Mouse (Mus musculus): ENCODE data around the gene Gm21974. TPM values are rescaled to one million over a fixed set of nuclear protein-coding genes. Genes with fewer than 3 reads are reported as not detected.

Gm21974 gene
- polyA plus RNA-seq, 1 experiment from 2014 or later = not detected

- peaks cover 45% of the 10 kb centered on the region for H3K36me3 ChIP-seq
These were observed 32.5 kb upstream of the Gm21974 start for GRCm38 (mm10) chr7:127927726-127928125.

GRCm38 (mm10) chr7:127926846-127927245 lies 31.6 kb upstream of the Gm21974 start:
- H3K4me3 ChIP-seq = no peak overlapping the region
- peaks cover 24% of the 10 kb centered on the region for H3K4me1 ChIP-seq
- no peaks in the 10 kb centered on the region for H3K9me3 ChIP-seq (replicated peaks)
- H3K36me3 ChIP-seq = peaks cover 54% of the 10 kb centered on the region
- DNase-seq (ENCODE audit: low spot score) = no peak
- H3K27me3 ChIP-seq (ENCODE audit: low read depth, poor library complexity, severe bottlenecking) = peaks cover 35% of the 10 kb centered on the region
- WGBS = 87% methylated on average over 11 of the region's 11 CpGs
- H3K27ac ChIP-seq = no peak overlapping the region

More at GRCm38 (mm10) chr7:127927726-127928125, 32.5 kb upstream of the Gm21974 start:
- Histone ChIP-seq H3K27me3 (ENCODE audit: low read depth, poor library complexity, severe bottlenecking) (peaks cover 35% of the 10 kb centered on the region), H3K4me3 (no peak overlapping the region), H3K4me1 (peaks cover 31% of the 10 kb centered on the region), H3K27ac (no peak overlapping the region), H3K9me3 (replicated peaks) (no peaks in the 10 kb centered on the region)
- WGBS = 90% methylated on average over 11 of the region's 11 CpGs
- DNase-seq (ENCODE audit: low spot score) = no peak

GRCm38 (mm10) chr7:127926066-127926465 lies 30.8 kb upstream of the Gm21974 start:
- H3K4me1 ChIP-seq = peaks cover 16% of the 10 kb centered on the region
- 92% methylated on average over 8 of the region's 8 CpGs for WGBS
- no peaks in the 10 kb centered on the region for H3K9me3 ChIP-seq (replicated peaks)
- H3K36me3 ChIP-seq = peaks cover 61% of the 10 kb centered on the region
- no peak for DNase-seq (ENCODE audit: low spot score)
- no peak overlapping the region for H3K4me3 ChIP-seq
- no peak overlapping the region for H3K27ac ChIP-seq
- peaks cover 35% of the 10 kb centered on the region for H3K27me3 ChIP-seq (ENCODE audit: low read depth, poor library complexity, severe bottlenecking)

GRCm38 (mm10) chr7:127925252-127925651 lies 30.0 kb upstream of the Gm21974 start:
- H3K36me3 ChIP-seq = peaks cover 69% of the 10 kb centered on the region
- H3K27me3 ChIP-seq (ENCODE audit: low read depth, poor library complexity, severe bottlenecking) = peaks cover 30% of the 10 kb centered on the region
- H3K27ac ChIP-seq = no peak overlapping the region
- peaks cover 16% of the 10 kb centered on the region for H3K4me1 ChIP-seq
- H3K9me3 ChIP-seq (replicated peaks) = no peaks in the 10 kb centered on the region
- no peak overlapping the region for H3K4me3 ChIP-seq
- 69% methylated on average over 5 of the region's 5 CpGs for WGBS
- DNase-seq (ENCODE audit: low spot score) = no peak

- H3K4me3 ChIP-seq = no peak overlapping the region
- no peak for DNase-seq (ENCODE audit: low spot score)
- H3K27ac ChIP-seq = no peak overlapping the region
- H3K9me3 ChIP-seq (replicated peaks) = no peaks in the 10 kb centered on the region
- H3K4me1 ChIP-seq = peaks cover under 1% of the 10 kb centered on the region; the same call in 1 of the 2 replicates
- H3K36me3 ChIP-seq = peaks cover 83% of the 10 kb centered on the region
- 89% methylated on average over 5 of the region's 5 CpGs for WGBS
- H3K27me3 ChIP-seq (ENCODE audit: low read depth, poor library complexity, severe bottlenecking) = peaks cover 14% of the 10 kb centered on the region
These were observed 28.5 kb upstream of the Gm21974 start for GRCm38 (mm10) chr7:127923714-127924113.

GRCm38 (mm10) chr7:127922451-127923275 lies 27.4 kb upstream of the Gm21974 start:
- no peaks in the 10 kb centered on the region for H3K9me3 ChIP-seq (replicated peaks)
- H3K36me3 ChIP-seq = peaks cover 89% of the 10 kb centered on the region
- H3K4me3 ChIP-seq = no peak overlapping the region
- peaks cover 4% of the 10 kb centered on the region for H3K27me3 ChIP-seq (ENCODE audit: low read depth, poor library complexity, severe bottlenecking)
- no peaks in the 10 kb centered on the region for H3K4me1 ChIP-seq
- DNase-seq (ENCODE audit: low spot score) = no peak
- 83% methylated on average over 6 of the region's 6 CpGs for WGBS
- no peak overlapping the region for H3K27ac ChIP-seq

GRCm38 (mm10) chr7:127921516-127921915 lies 26.3 kb upstream of the Gm21974 start:
- 70% methylated on average over 8 of the region's 8 CpGs for WGBS
- Histone ChIP-seq H3K36me3 (peaks cover 92% of the 10 kb centered on the region), H3K4me3 (no peak overlapping the region), H3K27me3 (ENCODE audit: low read depth, poor library complexity, severe bottlenecking) (no peaks in the 10 kb centered on the region), H3K4me1 (no peaks in the 10 kb centered on the region), H3K9me3 (replicated peaks) (no peaks in the 10 kb centered on the region), H3K27ac (no peak overlapping the region)
- DNase-seq (ENCODE audit: low spot score) = no peak

GRCm38 (mm10) chr7:127919290-127919689 lies 24.0 kb upstream of the Gm21974 start:
- H3K4me1 ChIP-seq = no peaks in the 10 kb centered on the region
- no peak for DNase-seq (ENCODE audit: low spot score)
- no peak overlapping the region for H3K27ac ChIP-seq
- H3K27me3 ChIP-seq (ENCODE audit: low read depth, poor library complexity, severe bottlenecking) = no peaks in the 10 kb centered on the region
- WGBS = 77% methylated on average over 7 of the region's 7 CpGs
- no peak overlapping the region for H3K4me3 ChIP-seq
- H3K36me3 ChIP-seq = peaks cover 90% of the 10 kb centered on the region
- H3K9me3 ChIP-seq (replicated peaks) = no peaks in the 10 kb centered on the region

- 59% methylated on average over 3 of the region's 3 CpGs for WGBS
- H3K9me3 ChIP-seq (replicated peaks) = no peaks in the 10 kb centered on the region
- peak; percentile 54 for DNase-seq (ENCODE audit: low spot score)
- H3K4me1 ChIP-seq = peaks cover 3% of the 10 kb centered on the region
- peaks cover 80% of the 10 kb centered on the region for H3K36me3 ChIP-seq
- H3K27me3 ChIP-seq (ENCODE audit: low read depth, poor library complexity, severe bottlenecking) = no peaks in the 10 kb centered on the region
- H3K27ac ChIP-seq = no peak overlapping the region
- no peak overlapping the region for H3K4me3 ChIP-seq
These were observed 22.9 kb upstream of the Gm21974 start for GRCm38 (mm10) chr7:127918203-127918602.

- no peaks in the 10 kb centered on the region for H3K9me3 ChIP-seq (replicated peaks)
- peaks cover 12% of the 10 kb centered on the region for H3K4me1 ChIP-seq
- H3K4me3 ChIP-seq = no peak overlapping the region
- no peak overlapping the region for H3K27ac ChIP-seq
- H3K27me3 ChIP-seq (ENCODE audit: low read depth, poor library complexity, severe bottlenecking) = no peaks in the 10 kb centered on the region
- DNase-seq (ENCODE audit: low spot score) = no peak
- WGBS = 85% methylated on average over 12 of the region's 12 CpGs
- peaks cover 53% of the 10 kb centered on the region for H3K36me3 ChIP-seq
These were observed 20.0 kb upstream of the Gm21974 start for GRCm38 (mm10) chr7:127915293-127915692.

- Histone ChIP-seq H3K4me3 (peak overlapping the region; percentile 87), H3K4me1 (peaks cover 12% of the 10 kb centered on the region), H3K36me3 (peaks cover 55% of the 10 kb centered on the region), H3K27ac (peak overlapping the region; percentile 88), H3K27me3 (ENCODE audit: low read depth, poor library complexity, severe bottlenecking) (no peaks in the 10 kb centered on the region), H3K9me3 (replicated peaks) (no peaks in the 10 kb centered on the region)
- WGBS = 38% methylated on average over 4 of the region's 4 CpGs
- no peak for DNase-seq (ENCODE audit: low spot score)
These were observed 17.7 kb upstream of the Gm21974 start for GRCm38 (mm10) chr7:127912938-127913337.

GRCm38 (mm10) chr7:127912190-127912871 lies 17.1 kb upstream of the Gm21974 start, which contains the start of gene Kat8:
Kat8 (plus strand) TSS chr7:127912516.
- peak; percentile 93 for DNase-seq (ENCODE audit: low spot score)
- Histone ChIP-seq H3K4me1 (peaks cover 12% of the 10 kb centered on the region), H3K27ac (peak within 1 kb of the TSS; percentile 88), H3K9me3 (replicated peaks) (no peaks in the 10 kb centered on the region), H3K27me3 (ENCODE audit: low read depth, poor library complexity, severe bottlenecking) (no peaks in the 10 kb centered on the region), H3K36me3 (peaks cover 56% of the 10 kb centered on the region), H3K4me3 (peak within 1 kb of the TSS; percentile 87)
- WGBS = 1% methylated on average over 40 of the region's 40 CpGs

GRCm38 (mm10) chr7:127908656-127909055 lies 13.4 kb upstream of the Gm21974 start:
- H3K4me1 ChIP-seq = peaks cover 29% of the 10 kb centered on the region
- WGBS = 91% methylated on average over 4 of the region's 4 CpGs
- no peak overlapping the region for H3K27ac ChIP-seq
- H3K4me3 ChIP-seq = no peak overlapping the region
- peaks cover 53% of the 10 kb centered on the region for H3K36me3 ChIP-seq
- no peaks in the 10 kb centered on the region for H3K27me3 ChIP-seq (ENCODE audit: low read depth, poor library complexity, severe bottlenecking)
- no peak for DNase-seq (ENCODE audit: low spot score)
- no peaks in the 10 kb centered on the region for H3K9me3 ChIP-seq (replicated peaks)
